Mouse (Mus musculus) erythroblast, embryonic 14.5 days (primary cell): ENCODE results near the gene Mss51. TPM values are rescaled to one million over a fixed set of nuclear protein-coding genes. Genes with fewer than 3 reads are reported as not detected.

Experiments
- H3K27me3 ChIP-seq: 2 replicates; pipeline ENCODE4 v1.6.1; 2012; ENCODE audit warnings: inconsistent platforms; ENCODE audit not compliant: control insufficient read depth
- H3K36me3 ChIP-seq: 2 replicates; pipeline ENCODE4 v1.6.1; 2012; ENCODE audit warnings: mild to moderate bottlenecking, inconsistent platforms; ENCODE audit not compliant: control insufficient read depth
- H3K4me1 ChIP-seq: 2 replicates; pipeline ENCODE4 v1.6.1; 2012; ENCODE audit warnings: inconsistent platforms; ENCODE audit not compliant: control insufficient read depth
- H3K4me3 ChIP-seq: replicated peaks from 2 replicates; pipeline ENCODE3; 2012; ENCODE audit warnings: moderate library complexity, mild to moderate bottlenecking, inconsistent platforms
- H3K9me3 ChIP-seq: 2 replicates; pipeline ENCODE4 v1.6.1; 2012; ENCODE audit warnings: low read length, inconsistent platforms, mixed read lengths; ENCODE audit not compliant: control insufficient read depth
- GATA1 ChIP-seq: IDR thresholded peaks from 2 replicates; pipeline ENCODE4 v1.6.1; 2012; ENCODE audit warnings: low read length, inconsistent platforms, mixed read lengths
- TAL1 ChIP-seq: IDR thresholded peaks from 3 replicates; pipeline ENCODE4 v1.6.1; 2012; ENCODE audit warnings: low read length, inconsistent platforms, mixed read lengths
- polyA plus RNA-seq: library from polyadenylated mRNA; stranded (reverse); fragments of >175 nt; gene quantifications from 2 replicates; pipeline ENCODE4 v1.2.3, GENCODE M21; 2012

Mss51 gene
- polyA plus RNA-seq: 0.05 and 0.07 TPM in 2 replicates

DNA sequence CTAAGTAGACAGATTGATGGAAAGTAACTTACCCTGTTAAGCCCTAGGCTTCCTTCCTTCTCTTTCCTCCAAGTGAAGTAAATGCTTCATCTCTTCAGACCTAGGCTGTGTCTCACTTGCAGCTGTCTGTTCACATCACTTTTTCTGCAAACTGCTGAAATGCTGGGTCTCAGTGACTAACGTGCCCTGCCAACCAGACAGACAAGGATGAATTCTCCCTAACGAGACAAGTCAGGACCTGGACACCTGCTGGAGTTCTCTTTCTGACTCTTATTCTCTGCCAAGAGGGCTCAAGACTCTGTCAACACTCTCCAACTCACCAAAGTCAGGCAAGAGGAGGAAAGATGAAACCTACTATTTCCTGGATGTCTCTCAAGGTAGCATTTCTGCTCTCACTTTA is at the start of gene Mss51:
Mss51 (minus strand) TSS at position 299 of the 400 bp plus-strand sequence.
- Histone ChIP-seq H3K4me1 (no peaks in the 10 kb centered on the region), H3K27me3 (no peaks in the 10 kb centered on the region), H3K9me3 (no peaks in the 10 kb centered on the region), H3K36me3 (peaks cover 68% of the 10 kb centered on the region), H3K4me3 (no peak within 1 kb of the TSS)
- TF ChIP-seq TAL1 (no peak), GATA1 (no peak)

DNA sequence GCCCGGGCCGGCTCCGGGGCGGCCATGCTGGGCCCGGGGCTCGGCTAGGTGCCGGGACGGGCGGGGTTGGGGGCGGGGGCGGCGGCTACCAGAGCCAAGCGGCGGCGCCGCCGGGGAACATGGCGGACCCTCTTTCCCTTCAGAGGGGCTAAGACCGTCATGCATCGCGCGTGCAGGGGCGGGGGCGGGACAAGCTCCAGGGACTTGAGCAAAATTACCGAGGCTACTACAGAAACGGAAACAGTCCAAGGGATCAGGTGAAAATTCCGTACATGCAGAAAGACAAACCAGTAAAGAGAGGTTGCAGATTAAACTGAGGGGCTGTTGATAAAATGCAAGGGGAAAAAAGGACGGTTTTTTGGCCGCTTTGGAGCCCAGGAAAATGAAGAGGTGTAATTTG is 49.7 kb upstream of the Mss51 start, which contains the start of gene Ppp3cb:
Ppp3cb (minus strand) TSS at position 159 of the 400 bp plus-strand sequence.
- H3K4me1 ChIP-seq: peaks cover 41% of the 10 kb centered on the region
- TF ChIP-seq GATA1 (no peak), TAL1 (no peak)

GRCm38 (mm10) chr14:20545529-20546331 is 49.0 kb upstream of the Mss51 start:
- Histone ChIP-seq H3K4me1 (peaks cover 42% of the 10 kb centered on the region), H3K9me3 (no peaks in the 10 kb centered on the region), H3K4me3 (peak overlapping the region; percentile 95), H3K36me3 (peaks cover 36% of the 10 kb centered on the region), H3K27me3 (no peaks in the 10 kb centered on the region)
- TF ChIP-seq TAL1: no peak
- no peak for TF ChIP-seq GATA1

More for the DNA sequence above, 49.7 kb upstream of the Mss51 start, which contains the start of gene Ppp3cb:
- Histone ChIP-seq H3K36me3 (peaks cover 36% of the 10 kb centered on the region), H3K9me3 (no peaks in the 10 kb centered on the region), H3K27me3 (no peaks in the 10 kb centered on the region), H3K4me3 (peak within 1 kb of the TSS; percentile 95)

DNA sequence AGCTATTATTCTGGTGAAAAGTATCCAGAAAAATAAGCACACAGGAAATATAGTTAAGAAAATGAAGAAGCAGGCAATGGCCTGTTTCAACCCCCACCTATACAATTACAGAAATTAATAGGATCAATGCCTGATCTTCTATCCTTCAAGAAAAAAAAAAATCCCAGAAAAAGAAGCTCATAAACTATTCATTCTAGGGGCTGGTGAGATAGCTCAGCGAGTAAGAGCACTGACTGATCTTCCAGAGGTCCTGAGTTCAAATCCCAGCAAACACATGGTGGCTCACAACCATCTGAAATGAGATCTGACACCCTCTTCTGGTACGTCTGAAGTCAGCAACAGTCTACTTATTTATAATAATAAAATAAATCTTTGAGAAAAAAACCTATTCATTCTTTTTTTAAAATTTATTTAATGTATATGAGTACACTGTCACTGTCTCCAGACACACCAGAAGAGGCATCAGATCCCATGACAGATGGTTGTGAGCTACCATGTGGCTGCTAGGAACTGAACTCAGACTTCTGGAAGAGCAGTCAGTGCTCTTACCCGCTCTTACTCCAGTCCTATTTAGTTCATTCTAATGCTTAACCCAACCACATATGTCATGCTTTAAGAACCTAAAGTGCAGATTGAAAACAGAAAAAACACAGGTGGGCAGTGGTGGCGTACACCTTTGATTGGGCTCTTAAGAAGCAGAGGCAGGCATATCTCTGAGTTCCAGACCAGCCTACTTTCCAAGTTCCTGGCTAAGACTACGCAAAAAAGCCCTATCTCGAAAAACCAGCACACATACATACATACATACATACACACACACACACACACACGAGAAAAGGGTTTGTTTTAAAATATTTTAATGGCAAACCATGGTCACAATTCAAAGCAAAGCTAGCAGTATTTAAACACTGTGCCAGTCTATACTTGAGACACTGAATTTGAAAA is 48.0 kb upstream of the Mss51 start:
- H3K9me3 ChIP-seq: no peaks in the 10 kb centered on the region
- peaks cover 33% of the 10 kb centered on the region for H3K36me3 ChIP-seq
- TF ChIP-seq GATA1: no peak
- TF ChIP-seq TAL1: peak; percentile 62
- peaks cover 44% of the 10 kb centered on the region for H3K4me1 ChIP-seq
- H3K27me3 ChIP-seq: no peaks in the 10 kb centered on the region
- H3K4me3 ChIP-seq: peak overlapping the region; percentile 95

- H3K4me3 ChIP-seq: no peak overlapping the region
- H3K36me3 ChIP-seq: peaks cover 49% of the 10 kb centered on the region
- no peak for TF ChIP-seq TAL1
- no peak for TF ChIP-seq GATA1
- no peaks in the 10 kb centered on the region for H3K4me1 ChIP-seq
- no peaks in the 10 kb centered on the region for H3K27me3 ChIP-seq
- H3K9me3 ChIP-seq: no peaks in the 10 kb centered on the region
Measured at GRCm38 (mm10) chr14:20529643-20530042, 32.9 kb upstream of the Mss51 start.

GRCm38 (mm10) chr14:20520179-20520578 is 23.5 kb upstream of the Mss51 start:
- TF ChIP-seq GATA1 (no peak), TAL1 (no peak)
- H3K4me3 ChIP-seq: no peak overlapping the region
- H3K4me1 ChIP-seq: no peaks in the 10 kb centered on the region
- no peaks in the 10 kb centered on the region for H3K9me3 ChIP-seq
- no peaks in the 10 kb centered on the region for H3K27me3 ChIP-seq
- peaks cover 76% of the 10 kb centered on the region for H3K36me3 ChIP-seq

DNA sequence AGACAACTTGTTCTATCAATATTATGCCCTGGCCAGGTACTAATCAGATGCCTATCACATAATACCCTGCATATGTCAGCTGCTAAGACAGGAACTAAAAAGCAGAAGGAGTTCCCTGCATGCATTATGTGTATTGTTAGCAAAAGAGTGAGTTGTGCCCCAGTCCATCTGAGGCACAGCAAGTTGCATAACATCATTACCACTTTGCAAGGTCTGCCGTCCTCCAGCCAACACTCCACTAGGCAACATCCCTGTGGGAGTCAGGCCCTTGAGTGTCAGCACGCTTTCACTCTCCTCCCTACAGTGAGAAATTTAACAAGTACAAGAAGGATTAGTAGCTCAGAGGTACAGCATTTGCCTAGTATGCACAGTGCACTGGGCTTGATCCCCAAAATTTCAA is 11.7 kb upstream of the Mss51 start:
- Histone ChIP-seq H3K4me1 (no peaks in the 10 kb centered on the region), H3K36me3 (peaks cover 57% of the 10 kb centered on the region), H3K9me3 (no peaks in the 10 kb centered on the region), H3K4me3 (no peak overlapping the region), H3K27me3 (no peaks in the 10 kb centered on the region)
- TF ChIP-seq GATA1: no peak
- TF ChIP-seq TAL1: no peak

GRCm38 (mm10) chr14:20502966-20503365 is 6.3 kb upstream of the Mss51 start:
- TF ChIP-seq TAL1: no peak
- no peak for TF ChIP-seq GATA1
- no peak overlapping the region for H3K4me3 ChIP-seq
- no peaks in the 10 kb centered on the region for H3K9me3 ChIP-seq
- no peaks in the 10 kb centered on the region; the same call in 1 of the 2 replicates for H3K4me1 ChIP-seq
- no peaks in the 10 kb centered on the region for H3K27me3 ChIP-seq
- peaks cover 59% of the 10 kb centered on the region for H3K36me3 ChIP-seq

DNA sequence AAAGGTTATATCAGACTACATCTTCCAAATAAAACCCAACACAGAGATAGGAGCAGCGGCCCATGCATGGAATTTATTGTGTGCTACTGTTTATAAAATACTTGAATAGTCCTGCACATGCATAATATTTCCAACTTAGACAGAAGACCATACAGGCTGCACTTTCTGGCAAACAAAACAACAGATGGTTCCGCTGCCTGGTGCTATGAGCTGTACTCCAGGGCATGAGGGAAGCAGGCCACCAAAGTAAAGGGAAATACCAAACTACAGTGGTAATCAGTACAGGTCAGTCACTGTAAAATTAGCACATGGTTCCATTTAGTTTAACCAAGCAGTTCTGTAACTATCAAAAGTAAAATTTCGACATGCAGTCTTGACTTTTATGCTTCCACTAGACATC is 3.3 kb upstream of the Mss51 start:
- Histone ChIP-seq H3K4me3 (no peak overlapping the region), H3K9me3 (no peaks in the 10 kb centered on the region), H3K36me3 (peaks cover 73% of the 10 kb centered on the region), H3K27me3 (no peaks in the 10 kb centered on the region), H3K4me1 (no peaks in the 10 kb centered on the region; the same call in 1 of the 2 replicates)
- TF ChIP-seq TAL1: no peak
- no peak for TF ChIP-seq GATA1
